Mouse (Mus musculus): ENCODE results near the gene Acot7.

GRCm38 (mm10) chr4:152165036-152165931, 12.7 kb upstream of the Acot7 start:
- peak; percentile 87 for TF ChIP-seq CTCF (IDR thresholded peaks at IDR 0.05; ENCODE audit: extremely low read depth, insufficient read depth, insufficient read length, insufficient replicate concordance)
- TF ChIP-seq POLR2A (IDR thresholded peaks at IDR 0.05; ENCODE audit: low read depth, low read length) = no peak
